Mouse (Mus musculus) limb, embryonic 11.5 days (tissue): Measurements from ENCODE around the gene Tmem129. TPM values are rescaled to one million over a fixed set of nuclear protein-coding genes. Genes with fewer than 3 reads are reported as not detected.
A peak's percentile ranks its signal among the peaks of the same experiment; 100 is the strongest.

ENCODE experiments used
- ATAC-seq: fragments of 200-750 bp; cut with Nextera tagmentation; 2 replicates; pipeline ENCODE4 v1.8.0; 2017; ENCODE audit warnings: low read depth; ENCODE audit not compliant: insufficient number of reproducible peaks, low FRiP score, low TSS enrichment
- DNase-seq: peaks from one replicate; pipeline ENCODE4 v3.0.0-alpha.2; 2015; ENCODE audit warnings: low spot score
- H3K27ac ChIP-seq: fragments of 300-500 bp; sonication (generic); replicated peaks from 2 replicates; pipeline ENCODE4 v1.5.1; 2014; ENCODE audit warnings: low read depth, mild to moderate bottlenecking, low read length
- H3K27me3 ChIP-seq: fragments of 300-500 bp; sonication (generic); 2 replicates; pipeline ENCODE4 v1.6.1; 2014; ENCODE audit warnings: mild to moderate bottlenecking, low read length, mixed read lengths; ENCODE audit not compliant: control insufficient read depth, insufficient read depth
- H3K36me3 ChIP-seq: fragments of 300-500 bp; sonication (generic); 2 replicates; pipeline ENCODE4 v1.6.1; 2014; ENCODE audit warnings: mild to moderate bottlenecking, low read length, moderate library complexity, mixed read lengths; ENCODE audit not compliant: control insufficient read depth, insufficient read depth
- H3K4me1 ChIP-seq: fragments of 300-500 bp; sonication (generic); 2 replicates; pipeline ENCODE4 v1.6.1; 2014; ENCODE audit warnings: low read length, mixed read lengths; ENCODE audit not compliant: control insufficient read depth, insufficient read depth
- H3K4me2 ChIP-seq: fragments of 300-500 bp; sonication (generic); 2 replicates; pipeline ENCODE4 v1.6.1; 2014; ENCODE audit warnings: low read depth, mild to moderate bottlenecking, moderate library complexity; ENCODE audit not compliant: severe bottlenecking
- H3K4me3 ChIP-seq: fragments of 300-500 bp; sonication (generic); 2 replicates; pipeline ENCODE4 v1.5.1; 2014; ENCODE audit warnings: low read depth, low read length
- H3K9ac ChIP-seq: fragments of 300-500 bp; sonication (generic); 2 replicates; pipeline ENCODE4 v1.6.1; 2014; ENCODE audit warnings: mild to moderate bottlenecking, low read length
- H3K9me3 ChIP-seq: fragments of 300-500 bp; sonication (generic); 2 replicates; pipeline ENCODE4 v1.6.1; 2016; ENCODE audit warnings: low read length; ENCODE audit not compliant: control insufficient read depth
- WGBS: fragments of 180-500 bp; shearing (Covaris S2); extraction: QIAGEN DNeasy Blood & Tissue Kit; methylation state at CpG from one replicate; pipeline ENCODE4 v1.1.7; 2014; 5-methylcytosine and 5-hydroxymethylcytosine counted together
- polyA plus RNA-seq: library from polyadenylated mRNA; unstranded; fragments of >200 nt; fragmentation: Nextera tagmentation; extraction: Ambion mirVana; gene quantifications from 2 replicates; pipeline ENCODE4 v1.2.1, GENCODE M21; 2014

Tmem129 gene
- polyA plus RNA-seq, 1 experiment from 2014 or later: 41.7 TPM

GRCm38 (mm10) chr5:33628820-33629300 lies 29.4 kb downstream of the Tmem129 start:
- DNase-seq: peak; percentile 76
- no peak for ATAC-seq
- under 1% methylated on average over 24 of the region's 24 CpGs for WGBS

GRCm38 (mm10) chr5:33627968-33628367 lies 30.2 kb downstream of the Tmem129 start:
- H3K9me3 ChIP-seq: no peaks in the 10 kb centered on the region
- H3K4me2 ChIP-seq: peak overlapping the region; percentile 75; the same call in 1 of the 2 replicates
- peaks cover 3% of the 10 kb centered on the region; the same call in 1 of the 2 replicates for H3K4me1 ChIP-seq
- H3K36me3 ChIP-seq: no peaks in the 10 kb centered on the region
- ATAC-seq (no peak), DNase-seq (no peak)
- no peak overlapping the region for H3K9ac ChIP-seq
- H3K27ac ChIP-seq: no peak overlapping the region
- 62% methylated on average over 4 of the region's 4 CpGs for WGBS
- no peak overlapping the region for H3K4me3 ChIP-seq
- H3K27me3 ChIP-seq: no peaks in the 10 kb centered on the region

More at GRCm38 (mm10) chr5:33628820-33629300, 29.4 kb downstream of the Tmem129 start:
- Histone ChIP-seq H3K4me1 (peaks cover 3% of the 10 kb centered on the region; the same call in 1 of the 2 replicates), H3K4me3 (peak overlapping the region; percentile 88), H3K27me3 (no peaks in the 10 kb centered on the region), H3K9ac (peak overlapping the region; percentile 85), H3K9me3 (no peaks in the 10 kb centered on the region), H3K4me2 (peak overlapping the region; percentile 75), H3K36me3 (no peaks in the 10 kb centered on the region), H3K27ac (peak overlapping the region; percentile 77)

- no peaks in the 10 kb centered on the region for H3K9me3 ChIP-seq
- no peak overlapping the region for H3K9ac ChIP-seq
- WGBS: 92% methylated on average over 3 of the region's 3 CpGs
- no peaks in the 10 kb centered on the region for H3K36me3 ChIP-seq
- H3K27ac ChIP-seq: no peak overlapping the region
- no peaks in the 10 kb centered on the region for H3K27me3 ChIP-seq
- ATAC-seq: no peak
- H3K4me3 ChIP-seq: no peak overlapping the region
- H3K4me2 ChIP-seq: no peak overlapping the region
- DNase-seq: no peak
- H3K4me1 ChIP-seq: no peaks in the 10 kb centered on the region
These were observed 34.5 kb downstream of the Tmem129 start for GRCm38 (mm10) chr5:33623766-33624165.

- Histone ChIP-seq H3K36me3 (no peaks in the 10 kb centered on the region), H3K4me3 (no peak overlapping the region), H3K27me3 (no peaks in the 10 kb centered on the region), H3K9ac (no peak overlapping the region), H3K4me1 (no peaks in the 10 kb centered on the region), H3K9me3 (no peaks in the 10 kb centered on the region), H3K4me2 (no peak overlapping the region), H3K27ac (no peak overlapping the region)
- no peak for ATAC-seq
- DNase-seq: no peak
- WGBS: 82% methylated on average over 2 of the region's 2 CpGs
These were observed 35.5 kb downstream of the Tmem129 start for GRCm38 (mm10) chr5:33622671-33623070.

GRCm38 (mm10) chr5:33614391-33614790 lies 43.8 kb downstream of the Tmem129 start:
- Histone ChIP-seq H3K4me3 (no peak overlapping the region), H3K27ac (no peak overlapping the region), H3K4me1 (no peaks in the 10 kb centered on the region), H3K9me3 (no peaks in the 10 kb centered on the region), H3K4me2 (no peak overlapping the region), H3K27me3 (no peaks in the 10 kb centered on the region), H3K9ac (no peak overlapping the region), H3K36me3 (peaks cover 10% of the 10 kb centered on the region; the same call in 1 of the 2 replicates)
- ATAC-seq: no peak
- DNase-seq: no peak
- WGBS: 91% methylated on average over 6 of the region's 6 CpGs

- Histone ChIP-seq H3K9ac (no peak overlapping the region), H3K27ac (no peak overlapping the region), H3K9me3 (no peaks in the 10 kb centered on the region), H3K4me1 (no peaks in the 10 kb centered on the region), H3K4me3 (no peak overlapping the region), H3K36me3 (peaks cover 19% of the 10 kb centered on the region), H3K27me3 (no peaks in the 10 kb centered on the region), H3K4me2 (no peak overlapping the region)
- WGBS: 92% methylated on average over 1 of the region's 1 CpGs
- ATAC-seq: no peak
- DNase-seq: no peak
These were observed 46.4 kb downstream of the Tmem129 start for GRCm38 (mm10) chr5:33611795-33612194.

- no peak overlapping the region for H3K4me3 ChIP-seq
- H3K4me2 ChIP-seq: no peak overlapping the region
- H3K27me3 ChIP-seq: no peaks in the 10 kb centered on the region
- ATAC-seq: no peak
- H3K9me3 ChIP-seq: no peaks in the 10 kb centered on the region
- DNase-seq: no peak
- H3K36me3 ChIP-seq: peaks cover 19% of the 10 kb centered on the region
- H3K9ac ChIP-seq: no peak overlapping the region
- WGBS: 89% methylated on average over 1 of the region's 1 CpGs
- H3K27ac ChIP-seq: no peak overlapping the region
- H3K4me1 ChIP-seq: no peaks in the 10 kb centered on the region
These were observed 49.0 kb downstream of the Tmem129 start for GRCm38 (mm10) chr5:33609226-33609625.

GRCm38 (mm10) chr5:33607434-33607833 lies 50.8 kb downstream of the Tmem129 start:
- Histone ChIP-seq H3K4me2 (no peak overlapping the region; the same call in 1 of the 2 replicates), H3K36me3 (peaks cover 17% of the 10 kb centered on the region), H3K27me3 (no peaks in the 10 kb centered on the region), H3K27ac (no peak overlapping the region), H3K4me3 (no peak overlapping the region), H3K9me3 (no peaks in the 10 kb centered on the region), H3K4me1 (no peaks in the 10 kb centered on the region), H3K9ac (no peak overlapping the region)
- ATAC-seq (no peak), DNase-seq (no peak)
- WGBS: 96% methylated on average over 15 of the region's 15 CpGs

- H3K9me3 ChIP-seq: no peaks in the 10 kb centered on the region
- H3K36me3 ChIP-seq: peaks cover 11% of the 10 kb centered on the region
- no peak overlapping the region for H3K9ac ChIP-seq
- H3K27me3 ChIP-seq: no peaks in the 10 kb centered on the region
- no peak for DNase-seq
- 80% methylated on average over 7 of the region's 7 CpGs for WGBS
- no peak for ATAC-seq
- H3K27ac ChIP-seq: no peak overlapping the region
- no peaks in the 10 kb centered on the region for H3K4me1 ChIP-seq
- no peak overlapping the region for H3K4me3 ChIP-seq
- H3K4me2 ChIP-seq: no peak overlapping the region
These were observed 51.6 kb downstream of the Tmem129 start for GRCm38 (mm10) chr5:33606631-33607030.
